Mouse (Mus musculus) urinary bladder, adult 18-20 months (tissue): Measurements from ENCODE around the gene Extl1.

ENCODE experiments used
- DNase-seq, 2 experiments: peaks; one replicate each; pipeline ENCODE4 v3.0.0; 2022; ENCODE audit warnings: low spot score in 2 of 2, mixed read lengths in 2 of 2

Gene Extl1

DNA sequence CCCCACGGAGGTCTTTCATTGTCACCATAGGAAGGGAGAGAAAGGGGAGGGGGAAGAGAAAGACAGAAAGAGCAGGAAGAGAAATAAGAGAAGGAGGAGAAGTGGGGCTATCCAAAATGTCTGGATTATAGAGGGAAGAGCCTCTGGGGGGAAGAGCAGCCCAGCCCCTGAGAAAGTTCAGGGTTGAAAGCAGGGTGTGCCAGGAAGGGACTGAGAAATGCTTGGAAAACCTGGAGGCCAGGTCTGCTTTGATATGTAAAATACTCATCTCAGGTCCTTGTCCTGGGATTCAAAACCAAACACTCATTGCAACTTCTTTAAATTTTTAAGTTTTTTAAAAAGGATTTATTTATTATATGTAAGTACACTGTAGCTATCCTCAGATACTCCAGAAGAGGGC, 8.0 kb upstream of the Extl1 start:
- no peak for DNase-seq

DNA sequence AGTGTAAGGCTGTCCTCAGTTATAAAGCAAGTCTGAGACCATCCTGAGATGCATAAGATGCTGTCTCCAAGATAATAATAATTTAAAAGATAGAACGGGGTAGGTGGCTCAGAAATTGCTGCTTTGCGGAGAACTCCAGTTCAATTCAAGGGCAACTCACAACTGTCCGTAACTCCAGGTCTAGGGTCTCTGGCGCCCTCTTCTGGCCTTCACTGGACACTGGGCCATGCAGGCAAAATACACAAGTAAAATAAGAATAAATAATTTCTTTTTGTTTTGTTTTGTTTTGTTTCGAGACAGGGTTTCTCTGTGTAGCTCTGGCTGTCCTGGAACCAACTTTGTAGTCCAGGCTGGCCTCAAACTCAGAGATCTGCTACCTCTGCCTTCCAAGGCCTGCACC, 4.7 kb upstream of the Extl1 start:
- DNase-seq: peak; percentile 39 to 63

DNA sequence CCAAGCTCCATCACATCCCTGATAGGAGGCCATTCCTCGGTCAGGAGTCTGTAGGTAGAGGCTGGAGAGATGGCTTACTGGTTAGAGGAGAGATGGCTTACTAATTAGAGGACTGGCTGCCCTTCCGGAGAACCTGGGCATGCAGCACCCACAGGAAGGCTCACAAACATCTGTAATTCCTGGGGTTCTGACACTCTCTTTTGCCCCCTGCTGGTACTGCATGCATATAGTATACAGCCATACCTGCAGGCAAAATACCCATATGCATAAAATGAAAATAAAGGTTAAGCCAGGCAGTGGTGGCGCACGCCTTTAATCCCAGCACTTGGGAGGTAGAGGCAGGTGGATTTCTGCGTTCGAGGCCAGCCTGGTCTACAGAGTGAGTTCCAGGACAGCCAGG, 3.6 kb upstream of the Extl1 start:
- DNase-seq: no peak

DNA sequence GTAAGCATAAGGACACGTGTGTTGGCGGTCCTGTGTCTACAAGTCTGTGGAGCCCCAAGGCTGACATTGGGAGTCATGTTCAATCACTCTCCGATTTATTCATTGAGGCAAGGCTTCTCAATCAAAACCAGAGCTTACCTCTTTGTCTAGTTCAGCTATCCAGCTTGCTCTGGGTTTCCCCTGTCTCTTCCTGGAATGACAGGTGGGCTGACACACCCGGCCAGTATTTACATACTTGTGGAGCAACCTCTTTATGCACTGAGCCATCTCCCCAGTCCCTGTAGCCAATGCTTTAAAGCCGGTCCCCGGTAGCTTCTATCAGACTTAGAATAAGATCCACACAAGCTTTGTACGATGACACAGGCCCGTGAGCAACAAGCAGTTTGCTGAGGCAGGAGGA, 4.1 kb downstream of the Extl1 start:
- no peak for DNase-seq

DNA sequence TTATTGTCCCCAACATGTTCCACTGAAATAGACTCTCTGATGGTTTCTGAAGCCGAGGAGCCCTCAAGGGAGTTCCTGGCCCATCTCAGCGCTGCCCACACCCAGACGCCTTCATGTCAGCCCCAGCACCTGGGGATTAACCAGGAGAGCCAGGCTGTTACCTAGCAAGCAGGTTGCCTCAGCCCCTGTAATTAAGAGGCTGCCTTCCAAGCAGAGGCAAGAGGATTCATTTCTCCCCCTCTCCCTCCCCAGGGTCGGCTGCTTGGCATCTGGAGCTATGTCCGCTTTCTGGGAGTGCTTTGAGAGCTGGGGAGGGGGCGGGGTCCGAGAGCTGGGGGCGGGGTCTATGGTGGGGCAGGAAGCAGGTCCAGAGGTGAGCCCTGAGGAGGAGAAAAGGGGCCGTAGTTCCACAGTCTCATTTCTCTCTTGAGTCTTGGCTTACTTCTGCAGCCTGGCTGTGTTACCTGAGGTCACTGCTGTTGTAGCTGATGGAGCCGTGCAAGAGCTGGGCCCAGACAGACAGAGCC, 5.5 kb downstream of the Extl1 start:
- no peak for DNase-seq

DNA sequence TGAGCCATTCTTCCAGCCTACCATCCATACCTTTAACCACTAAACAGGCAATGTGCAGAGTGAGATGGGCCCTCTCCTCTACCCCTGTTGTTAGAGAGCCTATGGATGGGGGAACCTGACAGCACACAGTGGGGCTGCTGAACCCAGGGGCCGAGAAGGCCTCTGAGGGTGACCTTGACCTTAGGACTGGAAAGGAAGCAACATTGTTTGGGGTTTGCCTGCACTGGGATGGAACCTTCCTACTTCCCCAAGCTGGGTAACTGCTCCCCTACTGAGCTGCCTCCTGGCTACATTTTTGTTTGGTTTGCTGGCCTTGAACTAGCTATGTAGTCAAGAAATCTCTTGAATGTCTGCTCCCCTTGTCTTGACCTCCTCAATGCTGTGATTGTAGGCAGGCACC, 9.3 kb downstream of the Extl1 start:
- no peak for DNase-seq

DNA sequence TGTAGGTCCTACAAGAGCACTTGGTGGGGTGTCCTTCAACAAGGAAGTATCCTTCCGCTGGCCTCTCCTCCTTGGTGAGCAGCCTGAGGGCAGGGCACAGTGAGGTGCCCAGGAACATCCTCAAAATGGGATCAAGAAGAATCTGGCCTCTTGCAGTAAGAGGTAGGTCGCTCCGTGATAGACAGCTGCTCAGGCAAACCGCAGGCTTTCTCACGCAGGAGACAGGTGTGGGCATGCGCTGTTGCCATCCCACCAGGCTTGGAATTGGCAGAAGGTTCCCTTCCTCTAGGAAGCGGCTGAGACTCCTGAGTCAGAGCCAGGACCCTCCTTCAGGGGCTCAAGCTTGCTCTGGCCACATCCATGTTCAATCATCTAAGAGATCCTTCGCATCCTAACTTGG, 10.4 kb downstream of the Extl1 start:
- DNase-seq: no peak

DNA sequence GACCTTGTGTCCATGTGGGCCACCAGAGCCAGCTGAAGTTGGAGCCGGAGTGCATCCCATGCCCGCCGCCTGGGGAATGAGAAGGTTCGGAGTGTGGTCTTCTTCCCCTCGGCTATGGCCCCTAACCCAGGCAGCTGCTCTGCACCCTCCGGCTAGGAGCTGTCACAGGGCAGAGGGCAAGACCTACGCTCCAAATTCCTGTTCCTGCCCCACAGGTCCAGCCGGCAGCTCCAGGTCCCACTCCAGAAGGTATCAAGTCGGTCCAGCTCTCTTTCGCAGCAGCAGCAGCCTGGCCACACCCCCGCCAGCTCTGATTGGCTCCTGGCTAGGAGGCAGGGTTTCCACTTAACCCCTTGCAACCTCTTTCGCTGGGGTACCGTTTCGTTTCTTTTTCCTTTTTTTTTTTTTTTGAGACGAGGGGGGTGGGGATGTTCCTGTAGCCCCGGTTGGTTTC, 11.3 kb downstream of the Extl1 start:
- peak; percentile 78 to 83 for DNase-seq

DNA sequence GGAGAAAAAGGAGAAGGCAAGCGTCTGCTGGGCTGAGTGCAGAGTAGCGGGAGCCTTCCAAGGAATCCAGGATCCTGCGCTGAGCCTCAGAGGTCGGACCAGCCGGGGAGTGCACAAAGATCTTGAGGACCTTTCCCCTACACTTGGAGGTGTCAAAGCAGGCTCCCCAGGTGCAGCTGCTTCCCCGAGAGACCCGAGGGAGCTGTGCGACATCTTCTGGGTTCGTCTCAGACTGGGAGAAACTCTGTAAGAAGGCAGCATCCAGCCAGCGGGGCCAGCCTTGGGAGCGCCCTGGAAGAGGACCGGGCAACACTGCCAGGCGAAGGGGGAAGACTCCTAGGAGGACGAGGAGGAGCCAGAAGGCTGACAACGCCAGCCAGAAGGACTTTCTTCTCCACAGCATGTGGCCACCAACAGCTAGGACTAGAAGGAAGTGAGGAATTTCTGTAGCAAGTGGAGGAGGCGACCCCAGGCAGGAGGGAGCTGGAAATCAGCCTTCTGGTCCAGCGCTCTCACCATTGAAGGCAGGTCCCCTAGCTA, 12.3 kb downstream of the Extl1 start:
- peak in 1 of 2 experiments; percentile 47 for DNase-seq

DNA sequence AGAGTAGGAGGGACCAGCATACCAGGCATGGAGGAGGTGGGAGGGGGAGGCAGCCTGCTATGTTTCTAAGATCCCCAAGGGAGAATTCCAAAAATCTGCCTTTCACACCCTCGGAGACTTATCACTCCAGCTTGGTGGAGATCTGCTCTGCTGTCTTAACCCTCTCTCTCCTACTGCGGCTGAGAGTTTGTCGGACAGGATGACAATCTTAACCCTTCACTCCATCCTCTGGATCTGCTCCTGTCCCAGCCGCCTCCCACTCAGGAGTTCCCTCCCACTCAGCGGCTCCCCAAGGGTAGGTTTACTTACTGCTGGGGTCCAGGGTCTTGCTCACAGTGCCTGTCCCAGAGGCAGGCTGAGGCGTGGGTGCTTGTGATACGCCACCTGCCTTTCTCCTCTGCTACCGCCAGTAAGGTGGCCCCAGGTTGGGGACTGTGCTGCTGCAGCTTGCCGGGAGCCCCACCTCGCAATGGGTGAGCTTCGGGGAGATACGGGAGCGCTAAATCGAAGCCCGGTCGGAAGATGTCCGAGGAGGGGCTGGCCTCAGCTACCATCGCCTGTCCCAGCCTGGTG, 12.9 kb downstream of the Extl1 start:
- no peak for DNase-seq

DNA sequence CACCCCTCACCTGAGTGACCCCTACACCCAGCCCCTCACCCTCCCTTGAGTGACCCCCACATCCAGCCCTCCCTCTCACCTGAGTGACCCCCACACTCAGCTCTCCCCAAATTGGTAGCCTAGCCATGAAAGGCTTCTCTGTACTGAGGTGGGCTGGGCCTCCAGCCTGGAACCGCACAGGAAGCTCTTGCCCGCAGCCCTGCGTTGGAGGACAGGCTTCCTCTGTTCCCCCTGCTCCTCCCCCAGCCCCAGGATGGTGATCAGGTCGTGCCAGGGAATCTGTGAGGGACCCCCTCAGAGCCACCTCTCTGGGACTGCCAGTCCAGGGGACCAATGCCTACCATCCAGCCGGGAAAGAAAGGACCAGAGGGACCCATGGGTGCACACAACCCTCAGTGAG, 18.4 kb downstream of the Extl1 start:
- no peak for DNase-seq

DNA sequence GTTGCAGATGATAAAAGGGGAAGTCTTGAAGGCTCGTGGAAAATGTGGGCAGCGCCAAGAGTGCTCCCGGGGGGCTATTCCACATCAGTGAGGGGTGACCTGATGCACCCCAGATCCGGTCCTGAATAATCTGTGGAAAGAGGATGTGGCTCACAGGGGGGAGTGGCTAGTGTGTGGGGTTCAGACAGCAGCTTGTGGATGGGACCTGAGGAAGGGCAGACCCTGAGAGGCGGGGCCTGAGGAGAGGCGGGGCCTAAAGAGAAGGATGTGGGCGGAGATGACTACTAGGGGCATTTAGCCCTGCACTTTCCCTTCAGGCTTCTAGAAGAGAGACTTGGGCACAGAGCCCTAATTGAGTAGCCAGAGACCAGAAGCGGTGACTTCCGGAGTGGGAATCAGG, 21.1 kb downstream of the Extl1 start:
- no peak for DNase-seq

DNA sequence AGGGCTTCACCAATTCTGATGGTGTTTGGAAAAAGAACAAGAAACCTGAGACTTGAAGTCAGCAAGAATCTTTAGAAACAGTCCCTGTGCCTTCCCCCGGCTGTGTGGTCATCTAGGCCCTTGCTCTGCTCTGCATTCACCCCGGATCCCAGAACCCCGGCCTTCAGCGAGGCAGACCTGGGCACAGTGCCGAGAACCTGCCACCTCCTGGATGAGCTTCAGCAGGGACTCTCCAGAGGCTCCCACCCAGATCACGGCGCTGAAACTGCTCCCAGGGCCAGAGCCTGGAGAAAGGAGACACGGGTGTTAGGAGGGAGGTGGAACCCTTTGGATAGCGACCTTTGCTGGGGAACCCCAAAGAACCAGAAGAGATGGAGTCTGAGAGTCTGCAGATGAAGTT, 21.5 kb downstream of the Extl1 start:
- no peak for DNase-seq

DNA sequence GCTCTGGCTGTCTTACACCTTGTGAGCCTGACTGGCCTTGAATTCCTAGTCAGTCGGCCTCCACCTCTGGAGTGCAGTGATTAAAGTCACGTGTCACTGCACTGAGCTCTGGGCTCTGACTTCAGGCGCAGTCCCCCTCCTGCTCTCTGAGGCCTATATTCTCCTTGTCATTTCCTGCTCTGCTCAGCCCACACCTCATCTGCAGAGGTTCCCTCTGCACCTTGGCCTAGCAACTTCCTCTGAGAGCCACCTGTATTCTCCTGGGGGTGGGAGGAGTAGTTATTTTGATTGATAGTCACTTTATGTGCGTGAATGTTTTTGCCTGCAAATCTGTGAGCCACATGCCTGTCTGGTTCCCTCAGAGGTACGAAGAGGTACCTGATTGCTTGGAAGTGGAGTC, 22.4 kb downstream of the Extl1 start:
- DNase-seq: no peak

DNA sequence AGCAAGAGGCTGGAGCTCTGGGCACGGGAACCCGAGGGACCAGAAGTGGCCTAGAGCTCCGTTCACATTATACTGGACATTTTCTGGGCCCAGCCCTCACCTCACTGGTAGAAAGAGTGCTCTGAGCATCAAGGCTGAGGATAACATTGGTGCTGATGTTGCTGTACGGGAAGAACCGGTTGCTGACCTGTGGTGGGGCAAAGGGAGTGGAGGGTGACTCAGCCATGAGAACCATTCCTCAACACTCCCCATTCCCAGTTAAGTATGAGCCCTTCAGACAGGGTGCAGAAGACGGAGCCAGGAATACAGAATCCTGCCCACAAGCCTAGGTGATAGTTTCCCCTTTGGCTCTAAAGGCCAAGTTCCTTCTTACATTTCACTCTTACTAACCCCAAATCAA, 24.0 kb downstream of the Extl1 start:
- peak in 1 of 2 experiments; percentile 45 for DNase-seq

DNA sequence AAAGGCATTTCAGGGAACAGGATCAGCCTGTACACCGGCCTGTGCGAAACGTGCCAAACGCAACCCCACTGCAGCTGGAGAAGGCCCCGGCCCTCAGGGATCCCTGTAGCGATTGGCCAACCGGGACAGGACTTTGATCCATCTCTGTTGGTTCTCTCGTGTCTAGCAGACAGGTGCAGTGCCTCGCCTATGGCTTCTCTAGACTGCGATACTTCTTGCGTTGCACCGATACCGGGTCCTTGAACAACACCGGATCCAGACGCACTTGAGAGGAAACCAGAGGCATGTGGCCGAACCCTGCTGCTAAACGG, 26.2 kb downstream of the Extl1 start:
- DNase-seq: no peak

DNA sequence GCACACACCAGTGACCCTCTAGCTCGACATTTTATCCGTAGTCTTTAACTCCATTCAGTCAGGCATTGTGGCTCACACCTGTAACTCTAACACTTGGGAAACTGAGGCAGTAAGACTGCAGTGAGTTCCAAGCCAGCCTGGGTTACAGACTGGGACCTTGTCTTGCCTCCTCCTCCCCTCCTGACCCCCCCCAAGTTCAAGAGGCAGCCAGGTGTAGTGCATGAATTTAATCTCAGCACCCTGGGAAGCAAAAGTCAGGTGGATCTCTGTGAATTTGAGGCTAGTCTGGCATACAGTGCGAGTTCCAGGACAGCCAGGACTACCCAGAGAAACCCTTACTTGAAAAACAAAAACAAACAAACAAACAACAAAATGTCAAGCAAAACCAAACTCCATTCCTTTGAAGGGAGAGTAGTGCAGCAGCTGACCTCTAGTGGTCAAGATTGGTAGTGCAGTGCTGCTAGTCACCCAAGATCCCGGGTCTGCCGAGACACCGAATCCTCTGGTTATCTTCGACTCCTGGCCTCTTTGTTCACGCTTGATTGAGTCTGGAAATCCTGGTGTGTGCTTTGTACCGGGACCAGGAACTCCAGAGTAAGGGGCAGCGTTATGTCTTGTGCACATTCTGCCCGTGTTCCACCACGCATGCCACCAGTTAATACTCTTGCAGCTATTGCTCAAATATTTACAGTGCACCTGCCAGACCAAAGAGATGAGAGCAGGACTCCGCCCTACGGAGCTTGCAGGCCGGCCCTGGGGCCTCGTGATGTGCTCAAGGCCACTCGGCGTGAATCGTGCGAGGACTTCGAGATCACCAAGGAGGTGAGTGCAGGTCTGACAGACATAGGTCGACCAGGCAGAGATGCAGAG, 26.8 kb downstream of the Extl1 start:
- DNase-seq: peak; percentile 39 to 75

DNA sequence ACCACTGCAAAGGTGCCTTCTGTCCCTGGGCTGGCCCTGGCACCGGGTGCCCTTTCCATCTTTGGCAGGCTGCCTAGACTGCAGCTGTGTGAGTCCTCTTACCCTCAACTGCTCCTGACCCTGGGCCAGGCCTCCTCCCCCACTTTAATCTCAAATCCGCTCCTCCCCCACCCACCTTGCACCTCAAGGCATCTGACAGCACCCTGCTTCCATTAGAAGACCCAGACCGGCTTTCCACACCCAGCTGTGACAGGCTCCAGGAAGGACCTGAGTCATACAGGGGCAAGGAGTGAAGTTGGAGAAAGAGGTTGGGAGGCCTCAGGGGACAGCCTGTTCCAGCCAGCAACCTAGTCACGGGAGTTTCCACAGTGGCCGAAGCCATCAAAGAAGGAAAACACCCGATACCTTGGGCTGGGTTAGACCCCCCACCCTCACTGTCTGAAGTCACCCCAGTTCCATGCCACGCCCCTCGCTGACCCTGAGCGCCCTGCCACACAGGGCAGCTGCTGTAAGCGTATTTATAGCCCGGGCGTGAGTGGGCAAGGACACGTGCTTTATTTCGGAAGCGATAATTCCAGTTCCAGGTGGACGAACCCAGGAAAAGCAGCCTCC, 27.7 kb downstream of the Extl1 start:
- no peak for DNase-seq

DNA sequence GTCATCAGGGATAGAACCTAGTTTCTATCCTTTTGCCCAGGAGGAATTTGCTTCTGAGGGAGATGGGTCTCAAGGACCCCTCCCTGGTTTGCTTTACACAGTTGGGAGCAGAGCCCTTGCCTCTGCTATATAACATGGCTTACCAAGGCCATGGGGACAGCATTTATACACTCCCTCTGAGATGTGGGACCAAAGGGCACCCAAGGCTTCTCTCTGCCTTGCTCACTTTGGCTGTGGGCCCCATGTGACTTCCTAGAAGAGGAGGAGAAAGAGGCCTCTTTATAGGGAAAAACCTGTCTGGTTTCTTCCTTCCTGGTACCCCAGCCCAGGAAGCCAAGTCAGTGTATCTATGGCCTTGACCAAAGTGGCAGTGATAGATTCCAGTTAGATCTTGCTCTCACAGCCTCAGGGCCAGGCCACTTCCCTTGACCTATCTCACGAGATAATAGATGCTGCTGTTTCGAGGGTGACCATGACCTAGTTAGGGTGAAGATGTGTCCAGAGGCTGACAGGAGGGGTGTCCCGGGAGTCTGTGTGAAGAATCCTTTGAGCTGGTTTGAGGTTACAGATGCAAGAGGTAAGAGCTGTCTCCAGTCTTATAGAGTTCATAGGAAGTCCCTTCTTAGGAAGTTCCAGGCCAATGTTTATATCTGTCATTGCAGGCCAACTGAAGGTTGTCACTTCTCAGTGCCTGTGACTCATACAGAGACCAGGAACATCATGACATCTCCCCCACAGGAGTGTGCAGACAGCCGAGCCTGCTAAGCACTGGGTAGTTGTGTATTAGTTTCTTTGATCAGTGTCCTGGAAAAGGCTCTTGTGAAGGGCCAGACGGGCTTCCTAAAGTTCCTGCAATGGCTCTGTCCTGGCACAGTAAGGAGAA, 29.9 kb downstream of the Extl1 start:
- no peak for DNase-seq

DNA sequence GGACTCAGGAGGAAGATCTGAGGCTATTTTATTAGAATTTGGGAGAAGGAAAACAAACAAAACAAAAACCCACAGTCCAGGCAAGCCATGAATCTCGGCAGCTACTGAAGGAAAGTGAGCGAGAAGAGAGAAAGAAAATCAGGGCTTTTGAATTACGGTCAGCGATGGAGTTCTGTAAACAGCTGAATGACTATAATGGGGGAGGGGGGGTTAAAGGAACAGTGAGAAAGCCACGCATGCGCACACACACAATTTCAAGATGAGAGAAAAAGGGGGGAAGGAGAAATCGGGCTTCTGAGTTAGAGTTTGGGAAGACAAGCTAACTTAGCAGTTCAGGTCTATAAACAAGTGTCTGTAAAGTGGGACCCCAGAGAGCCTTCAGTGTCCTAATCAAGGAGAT, 30.7 kb downstream of the Extl1 start:
- no peak for DNase-seq

DNA sequence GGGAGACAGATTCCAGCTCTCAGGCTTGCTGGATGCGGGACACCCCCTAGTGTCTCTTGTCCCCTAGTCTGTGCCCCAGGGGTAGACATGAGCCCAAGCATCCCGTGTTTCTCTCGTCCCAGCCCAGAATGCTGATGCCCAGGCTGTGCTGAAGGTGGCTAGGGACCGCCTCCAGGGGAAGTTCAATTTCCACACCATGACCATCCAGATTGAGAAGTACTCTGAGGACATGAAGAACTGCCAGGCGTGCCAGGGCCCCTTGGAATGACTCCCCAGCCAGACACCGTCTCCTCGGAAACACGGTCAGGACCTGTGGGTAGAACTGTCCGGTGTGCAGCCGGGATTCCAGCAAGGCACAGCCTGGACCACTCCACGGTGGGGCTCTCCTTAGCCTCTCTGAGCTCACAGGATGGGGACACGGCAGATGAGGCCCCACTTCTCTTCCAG, 31.4 kb downstream of the Extl1 start:
- DNase-seq: no peak
